Mouse (Mus musculus) MEL (cell line): ENCODE measurements at regions not wholly inside any gene's neighbourhood (a gene's known extent, or its start where the extent isn't known, plus 50 kb on each side); places are given as distances from the start of the nearest gene placed in this dataset.

Experiments used
- DNase-seq: peaks from one replicate; pipeline ENCODE4 v3.0.0; 2011; ENCODE audit warnings: low read depth, low spot score
- H3K27ac ChIP-seq: 2 replicates; pipeline ENCODE4 v1.5.1; 2012; ENCODE audit warnings: low read depth, mild to moderate bottlenecking, control low read depth, low read length, moderate library complexity; ENCODE audit not compliant: control insufficient read depth
- H3K27me3 ChIP-seq, 2 experiments: fragments of 150-350 bp in 1 of 2; sonication (generic) in 1 of 2; 2 replicates each; pipeline ENCODE4 v1.6.1; 2012; ENCODE audit warnings: low read length in 2 of 2, mild to moderate bottlenecking in 2 of 2, improper control_type of control experiment in 1 of 2, moderate library complexity in 1 of 2; ENCODE audit not compliant: insufficient read depth in 2 of 2, control insufficient read depth in 1 of 2
- H3K36me3 ChIP-seq, 2 experiments: 2 replicates each; pipeline ENCODE4 v1.6.1; 2012 to 2014; ENCODE audit warnings: low read length in 2 of 2, improper control_type of control experiment in 1 of 2, inconsistent platforms in 1 of 2, mild to moderate bottlenecking in 1 of 2; ENCODE audit not compliant: insufficient read depth in 2 of 2, control insufficient read depth in 1 of 2
- H3K4me1 ChIP-seq, 2 experiments: fragments of 150-350 bp in 1 of 2; sonication (generic) in 1 of 2; 2 replicates each; pipeline ENCODE4 v1.6.1; 2012; ENCODE audit warnings: low read length in 2 of 2, improper control_type of control experiment in 1 of 2, mild to moderate bottlenecking in 1 of 2; ENCODE audit not compliant: insufficient read depth in 2 of 2, control insufficient read depth in 1 of 2
- H3K4me3 ChIP-seq, 2 experiments: fragments of 150-350 bp in 1 of 2; sonication (generic) in 1 of 2; 2 replicates each; pipeline ENCODE4 v1.5.1; 2012; ENCODE audit warnings: low read depth in 2 of 2, low read length in 2 of 2, mild to moderate bottlenecking in 2 of 2, moderate library complexity in 2 of 2, control low read depth in 1 of 2, improper control_type of control experiment in 1 of 2; ENCODE audit not compliant: control insufficient read depth in 1 of 2, insufficient read depth in 1 of 2
- H3K79me2 ChIP-seq: 2 replicates; pipeline ENCODE4 v1.6.1; 2012; ENCODE audit warnings: mild to moderate bottlenecking, low read length, moderate library complexity; ENCODE audit not compliant: control insufficient read depth, poor library complexity, insufficient read depth
- H3K9ac ChIP-seq: 2 replicates; pipeline ENCODE4 v1.6.1; 2012; ENCODE audit warnings: low read depth, mild to moderate bottlenecking, control low read depth, low read length, moderate library complexity; ENCODE audit not compliant: control insufficient read depth, poor library complexity, severe bottlenecking
- H3K9me3 ChIP-seq: fragments of 150-350 bp; sonication (generic); replicated peaks from 2 replicates; pipeline ENCODE4 v1.6.1; 2012; ENCODE audit warnings: mild to moderate bottlenecking, low read length, improper control_type of control experiment, moderate library complexity; ENCODE audit not compliant: insufficient read depth
- BHLHE40 ChIP-seq: IDR thresholded peaks from 2 replicates; pipeline ENCODE4 v1.6.1; 2012; ENCODE audit warnings: low read depth, mild to moderate bottlenecking, inconsistent platforms, low read length, improper control_type of control experiment, borderline replicate concordance
- CHD2 ChIP-seq: IDR thresholded peaks from 2 replicates; pipeline ENCODE4 v1.6.1; 2011; ENCODE audit warnings: low read length, improper control_type of control experiment
- E2F4 ChIP-seq: IDR thresholded peaks from 2 replicates; pipeline ENCODE4 v1.6.1; 2011; ENCODE audit warnings: low read depth, low read length, improper control_type of control experiment, borderline replicate concordance
- ELF1 ChIP-seq: IDR thresholded peaks from 2 replicates; pipeline ENCODE4 v1.6.1; 2014; ENCODE audit warnings: low read depth, mild to moderate bottlenecking, inconsistent platforms, low read length, improper control_type of control experiment, moderate library complexity
- ETS1 ChIP-seq: IDR thresholded peaks from 2 replicates; pipeline ENCODE4 v1.6.1; 2012; ENCODE audit warnings: low read depth, mild to moderate bottlenecking, inconsistent platforms, low read length, improper control_type of control experiment, moderate library complexity
- GABPA ChIP-seq: IDR thresholded peaks from 2 replicates; pipeline ENCODE4 v1.6.1; 2012; ENCODE audit warnings: low read depth, mild to moderate bottlenecking, inconsistent platforms, low read length, improper control_type of control experiment, moderate library complexity
- GATA1 ChIP-seq: IDR thresholded peaks from 2 replicates; pipeline ENCODE4 v1.6.1; 2011; ENCODE audit warnings: low read depth, low read length, improper control_type of control experiment
- JUND ChIP-seq: IDR thresholded peaks from 2 replicates; pipeline ENCODE4 v1.6.1; 2011; ENCODE audit warnings: low read depth, mild to moderate bottlenecking, improper control_type of control experiment, low read length
- MXI1 ChIP-seq: IDR thresholded peaks from 2 replicates; pipeline ENCODE4 v1.6.1; 2011; ENCODE audit warnings: mild to moderate bottlenecking, low read depth, low read length, improper control_type of control experiment
- MYC ChIP-seq: IDR thresholded peaks from 2 replicates; pipeline ENCODE4 v1.6.1; 2011; ENCODE audit warnings: low read depth, mild to moderate bottlenecking, low read length, improper control_type of control experiment, moderate library complexity
- POLR2AphosphoS2 ChIP-seq: IDR thresholded peaks from 2 replicates; pipeline ENCODE4 v1.6.1; 2011; ENCODE audit warnings: low read length, improper control_type of control experiment
- POLR2AphosphoS5 ChIP-seq: IDR thresholded peaks from 2 replicates; pipeline ENCODE4 v1.6.1; 2012; ENCODE audit warnings: low read depth, borderline replicate concordance, mild to moderate bottlenecking, inconsistent platforms, low read length, moderate library complexity, mixed read lengths
- RCOR1 ChIP-seq: IDR thresholded peaks from 2 replicates; pipeline ENCODE4 v1.6.1; 2012; ENCODE audit warnings: low read depth, mild to moderate bottlenecking, inconsistent platforms, low read length, improper control_type of control experiment
- SMC3 ChIP-seq: IDR thresholded peaks from 2 replicates; pipeline ENCODE4 v1.6.1; 2011; ENCODE audit warnings: low read depth, low read length, improper control_type of control experiment
- TAL1 ChIP-seq: IDR thresholded peaks from 2 replicates; pipeline ENCODE4 v1.6.1; 2012; ENCODE audit warnings: mild to moderate bottlenecking, inconsistent platforms, low read length, moderate library complexity, mixed read lengths
- UBTF ChIP-seq: IDR thresholded peaks from 2 replicates; pipeline ENCODE4 v1.6.1; 2012; ENCODE audit warnings: low read depth, mild to moderate bottlenecking, inconsistent platforms, low read length, improper control_type of control experiment, moderate library complexity, borderline replicate concordance; ENCODE audit not compliant: insufficient read depth
- USF1 ChIP-seq: IDR thresholded peaks from 2 replicates; pipeline ENCODE4 v1.6.1; 2014; ENCODE audit warnings: low read depth, mild to moderate bottlenecking, inconsistent platforms, low read length, improper control_type of control experiment, moderate library complexity
- USF2 ChIP-seq, 2 experiments: IDR thresholded peaks; 2 replicates each; pipeline ENCODE4 v1.6.1; 2011 to 2012; ENCODE audit warnings: improper control_type of control experiment in 2 of 2, low read length in 2 of 2, borderline replicate concordance in 1 of 2, inconsistent platforms in 1 of 2, low read depth in 1 of 2, mild to moderate bottlenecking in 1 of 2; ENCODE audit not compliant: insufficient read depth in 1 of 2
- ZNF384 ChIP-seq: IDR thresholded peaks from 2 replicates; pipeline ENCODE4 v1.6.1; 2012; ENCODE audit warnings: low read depth, mild to moderate bottlenecking, inconsistent platforms, low read length, improper control_type of control experiment

GRCm38 (mm10) chr1:82008805-82009204, 224.1 kb upstream of the Gm9747 start:
- H3K36me3 ChIP-seq: no peaks in the 10 kb centered on the region
- no peaks in the 10 kb centered on the region for H3K4me1 ChIP-seq
- no peaks in the 10 kb centered on the region for H3K27me3 ChIP-seq
- H3K27ac ChIP-seq: no peak overlapping the region
- H3K4me3 ChIP-seq: no peak overlapping the region
- no peak overlapping the region for H3K9ac ChIP-seq
- H3K9me3 ChIP-seq: no peaks in the 10 kb centered on the region
- no peaks in the 10 kb centered on the region for H3K79me2 ChIP-seq
- no peak for DNase-seq
- no peak for TF ChIP-seq USF2 (IDR thresholded peaks at IDR 0.05; ENCODE audit: borderline replicate concordance in 1 of 2, insufficient read depth in 1 of 2, low read depth in 1 of 2, low read length in 2 of 2)
- TF ChIP-seq ELF1: no peak
- no peak for TF ChIP-seq ZNF384
- TF ChIP-seq BHLHE40: no peak
- TF ChIP-seq GATA1: no peak
- no peak for TF ChIP-seq CHD2
- TF ChIP-seq JUND: no peak
- no peak for TF ChIP-seq USF1
- no peak for TF ChIP-seq SMC3
- TF ChIP-seq POLR2AphosphoS2: no peak
- no peak for TF ChIP-seq GABPA
- no peak for TF ChIP-seq POLR2AphosphoS5
- TF ChIP-seq RCOR1: no peak

GRCm38 (mm10) chr1:82010995-82011394, 221.9 kb upstream of the Gm9747 start:
- no peak for DNase-seq

More at GRCm38 (mm10) chr1:82010995-82011394, 221.9 kb upstream of the Gm9747 start:
- Histone ChIP-seq H3K4me3 (no peak overlapping the region), H3K36me3 (no peaks in the 10 kb centered on the region), H3K27ac (no peak overlapping the region), H3K79me2 (no peaks in the 10 kb centered on the region)
- TF ChIP-seq MYC: no peak
- TF ChIP-seq GATA1: no peak
- TF ChIP-seq CHD2: no peak
- no peak for TF ChIP-seq BHLHE40
- TF ChIP-seq UBTF: no peak
- TF ChIP-seq MXI1: no peak
- no peak for TF ChIP-seq E2F4
- TF ChIP-seq ETS1: no peak
- no peak for TF ChIP-seq USF2 (IDR thresholded peaks at IDR 0.05; ENCODE audit: borderline replicate concordance in 1 of 2, insufficient read depth in 1 of 2, low read depth in 1 of 2, low read length in 2 of 2)
- TF ChIP-seq ZNF384: no peak
- TF ChIP-seq TAL1: no peak
- TF ChIP-seq, all 39 proteins: peak for 0
- H3K4me1 ChIP-seq: no peaks in the 10 kb centered on the region
- H3K27me3 ChIP-seq: no peaks in the 10 kb centered on the region
- no peaks in the 10 kb centered on the region for H3K9me3 ChIP-seq
- H3K9ac ChIP-seq: no peak overlapping the region
